ENCODE assay signal across 28 mouse cellular contexts in the genomic region with DNA sequence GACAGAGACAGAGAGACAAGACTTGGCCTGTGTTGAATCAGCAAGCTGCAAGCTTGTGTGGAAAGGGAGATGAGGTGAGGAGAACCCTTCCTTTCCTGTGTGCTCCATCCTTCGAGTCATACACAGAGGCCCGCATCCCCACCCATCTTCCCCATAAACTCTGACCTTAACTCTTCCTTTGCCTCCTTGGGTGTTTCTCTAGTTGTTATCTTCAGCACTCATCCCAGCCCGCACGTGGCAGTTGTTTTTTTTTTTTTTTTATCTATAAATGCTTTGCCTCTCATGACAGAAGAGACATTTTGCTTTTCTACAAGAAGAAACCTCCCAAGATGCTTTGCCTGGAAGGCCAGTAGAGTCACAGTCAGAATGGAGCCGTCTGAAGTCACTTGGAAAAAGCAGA. TPM values are rescaled to one million over a fixed set of nuclear protein-coding genes. Genes with fewer than 3 reads are reported as not detected.
DNase-seq lines count a peak whose midpoint lies in the region; ATAC-seq lines count a peak whose summit lies in the region.
"Had no signal": no experiment of that assay in that cellular context is flagged by ENCODE, and none has a peak within 500 bp of the region (broad histone marks: within the 10 kb centered on the region; RNA-seq: fewer than 3 reads in every experiment).

No protein-coding gene starts in this region.

- H3K4me2 ChIP-seq in liver, embryonic 12.5 days, result peak overlapping the region; percentile 15
- H3K4me2 ChIP-seq in liver, embryonic 15.5 days, result no peak overlapping the region; the same call in 1 of the 2 replicates
- H3K4me2 ChIP-seq: forebrain, embryonic 13.5 days; heart, embryonic 12.5 days; heart, embryonic 15.5 days; hindbrain, embryonic 14.5 days had no signal

- H3K9ac ChIP-seq in liver, embryonic 12.5 days, result peak overlapping the region; percentile 19
- H3K9ac ChIP-seq in liver, embryonic 15.5 days, result no peak overlapping the region
- H3K9ac ChIP-seq: forebrain, embryonic 13.5 days; heart, embryonic 12.5 days; heart, embryonic 15.5 days; hindbrain, embryonic 14.5 days had no signal

- no peaks in the 10 kb centered on the region for H3K9me3 ChIP-seq in liver, embryonic 12.5 days (replicated peaks)
- H3K9me3 ChIP-seq in liver, embryonic 15.5 days (replicated peaks), result no peaks in the 10 kb centered on the region
- H3K9me3 ChIP-seq: forebrain, embryonic 10.5 days; forebrain, embryonic 13.5 days; G1E; heart, embryonic 12.5 days; heart, embryonic 15.5 days had no signal

- peaks cover 5% of the 10 kb centered on the region; the same call in 1 of the 2 replicates for H3K27me3 ChIP-seq in liver, embryonic 12.5 days (replicated peaks)
- peaks cover 6% of the 10 kb centered on the region; the same call in 1 of the 2 replicates for H3K27me3 ChIP-seq in liver, embryonic 15.5 days
- H3K27me3 ChIP-seq: CH12.LX; forebrain, embryonic 13.5 days; heart, embryonic 12.5 days; heart, embryonic 15.5 days had no signal

- peak; percentile 40 for DNase-seq in c-Kit-positive CD71-positive TER-119-positive erythroid progenitor cells, embryonic 14.5 days (ENCODE audit: low spot score)
- no peak for DNase-seq in layer of hippocampus, postnatal 14 days (ENCODE audit: low spot score in 2 of 2)
- DNase-seq in adrenal gland, adult 2 months, result no peak
- DNase-seq in kidney, postnatal 4 days, result no peak
- no peak for DNase-seq in thymus, postnatal 10 days (ENCODE audit: low spot score in 2 of 2)
- DNase-seq: adrenal gland, adult 8-10 months; adrenal gland, postnatal 25 days; B cell, adult 2 months; cerebellum, adult 18-20 months; cerebellum, adult 9-10 months; cerebellum, postnatal 14 days; gastrocnemius, adult 2 months; gastrocnemius, postnatal 14 days; heart, adult 18-20 months; heart, postnatal 10 days; heart, postnatal 36 days had no signal

- ATAC-seq in liver, embryonic 12.5 days, result peak; percentile 74
- peak; percentile 76 for ATAC-seq in liver, embryonic 15.5 days (ENCODE audit: insufficient read depth)
- ATAC-seq: forebrain, embryonic 13.5 days; forebrain, embryonic 16.5 days; hindbrain, postnatal 0 days had no signal

- WGBS in liver, embryonic 12.5 days (ENCODE audit: insufficient replicate concordance), result 26% methylated on average over 5 of the region's 5 CpGs
- WGBS in liver, embryonic 15.5 days (ENCODE audit: insufficient replicate concordance), result 27% methylated on average over 5 of the region's 5 CpGs

- H3K36me3 ChIP-seq in liver, embryonic 12.5 days, result no peaks in the 10 kb centered on the region
- H3K36me3 ChIP-seq in liver, embryonic 15.5 days (replicated peaks), result no peaks in the 10 kb centered on the region
- H3K36me3 ChIP-seq: G1E had no signal

- peak overlapping the region; percentile 77 for H3K27ac ChIP-seq in liver, embryonic 12.5 days
- peak overlapping the region; percentile 77 for H3K27ac ChIP-seq in liver, embryonic 15.5 days (replicated peaks)
- H3K27ac ChIP-seq: forebrain, embryonic 10.5 days; forebrain, embryonic 13.5 days; heart, embryonic 15.5 days; hindbrain, embryonic 14.5 days; hindbrain, postnatal 0 days had no signal

- no peak overlapping the region for H3K4me3 ChIP-seq in liver, embryonic 12.5 days
- no peak overlapping the region for H3K4me3 ChIP-seq in liver, embryonic 15.5 days (replicated peaks)
- H3K4me3 ChIP-seq: forebrain, embryonic 10.5 days; forebrain, embryonic 13.5 days; gastrocnemius, adult 2 months; heart, embryonic 12.5 days; heart, embryonic 15.5 days had no signal

- H3K4me1 ChIP-seq in liver, embryonic 12.5 days, result peaks cover 39% of the 10 kb centered on the region
- peaks cover 32% of the 10 kb centered on the region for H3K4me1 ChIP-seq in liver, embryonic 15.5 days (replicated peaks)
- H3K4me1 ChIP-seq: forebrain, embryonic 10.5 days; heart, embryonic 12.5 days had no signal

RNA-seq across cellular contexts. Expression of gene D6Ertd527e, which starts 33.9 kb away (rescaled TPM):
- 0.08 and 0.13 TPM in 2 replicates for polyA plus RNA-seq in liver, embryonic 12.5 days (2016; fragmentation: Nextera tagmentation; extraction: Ambion mirVana)
- polyA plus RNA-seq in liver, embryonic 15.5 days (2015; fragmentation: Nextera tagmentation; extraction: Ambion mirVana), result not detected in 2 replicates
- total RNA-seq in layer of hippocampus, postnatal 14 days (2021), result not detected
- not detected for total RNA-seq in adrenal gland, adult 2 months (2021)
- polyA plus RNA-seq in adrenal gland, adult 2 months (2012; rRNA removed), result 0.11 and 0.37 TPM in 2 replicates
- total RNA-seq: gastrocnemius, adult 2 months; gastrocnemius, postnatal 14 days; heart, adult 18-20 months; heart, postnatal 10 days; heart, postnatal 36 days had no signal
- polyA plus RNA-seq: hindbrain, embryonic 11.5 days had no signal
